Mouse (Mus musculus): ENCODE measurements around the gene Ccdc187.

DNA sequence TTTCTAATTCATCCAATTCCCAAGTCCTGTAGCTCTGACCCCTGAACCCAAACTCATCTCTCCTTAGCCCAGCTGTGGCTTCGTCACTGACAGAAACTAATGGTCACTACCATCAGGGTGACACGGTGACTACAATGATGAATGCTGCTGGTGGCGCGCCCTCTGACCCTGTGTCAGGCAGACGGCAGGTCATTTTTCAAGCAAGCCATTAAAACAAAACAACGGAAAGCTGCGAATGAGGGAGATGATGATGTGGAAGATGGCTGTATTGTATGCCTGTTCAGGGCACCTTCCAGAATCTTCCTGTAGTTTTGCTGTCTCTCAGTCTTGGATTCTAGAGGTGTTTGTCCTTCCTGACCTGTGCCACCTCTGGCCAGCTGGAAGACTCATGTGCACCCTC, 8.0 kb downstream of the Ccdc187 start:
- TF ChIP-seq MAZ (IDR thresholded peaks at IDR 0.05; ENCODE audit: low read depth, low read length) (no peak), CTCF (conservative IDR thresholded peaks at IDR 0.05 in 1 of 2, IDR thresholded peaks at IDR 0.05 in 1 of 2; ENCODE audit: low read depth in 2 of 2, low read length in 2 of 2) (no peak), USF2 (conservative IDR thresholded peaks at IDR 0.05; ENCODE audit: low read depth, low read length) (no peak), CHD1 (IDR thresholded peaks at IDR 0.05; ENCODE audit: low read depth, low read length) (no peak)

All from CH12.LX (cell line).